Mouse (Mus musculus) heart, adult 8-10 months (tissue): ENCODE measurements around the gene Gng3. TPM values are rescaled to one million over a fixed set of nuclear protein-coding genes. Genes with fewer than 3 reads are reported as not detected.
"Not testable (repeated sequence)": the region's sequence is repeated elsewhere in the genome, so short reads cannot be mapped to it uniquely, and the experiment has no call there.

Experiments
- DNase-seq: peaks from one replicate; pipeline ENCODE4 v3.0.0; 2022; ENCODE audit warnings: low spot score
- total RNA-seq, 4 experiments: library from RNA; stranded (reverse); gene quantifications; 2 replicates each; pipeline ENCODE4 v1.2.4; 2022

The Gng3 gene
- under 1 TPM in 1 of 4 experiments, not detected in 3; 0.22 TPM for total RNA-seq

DNA sequence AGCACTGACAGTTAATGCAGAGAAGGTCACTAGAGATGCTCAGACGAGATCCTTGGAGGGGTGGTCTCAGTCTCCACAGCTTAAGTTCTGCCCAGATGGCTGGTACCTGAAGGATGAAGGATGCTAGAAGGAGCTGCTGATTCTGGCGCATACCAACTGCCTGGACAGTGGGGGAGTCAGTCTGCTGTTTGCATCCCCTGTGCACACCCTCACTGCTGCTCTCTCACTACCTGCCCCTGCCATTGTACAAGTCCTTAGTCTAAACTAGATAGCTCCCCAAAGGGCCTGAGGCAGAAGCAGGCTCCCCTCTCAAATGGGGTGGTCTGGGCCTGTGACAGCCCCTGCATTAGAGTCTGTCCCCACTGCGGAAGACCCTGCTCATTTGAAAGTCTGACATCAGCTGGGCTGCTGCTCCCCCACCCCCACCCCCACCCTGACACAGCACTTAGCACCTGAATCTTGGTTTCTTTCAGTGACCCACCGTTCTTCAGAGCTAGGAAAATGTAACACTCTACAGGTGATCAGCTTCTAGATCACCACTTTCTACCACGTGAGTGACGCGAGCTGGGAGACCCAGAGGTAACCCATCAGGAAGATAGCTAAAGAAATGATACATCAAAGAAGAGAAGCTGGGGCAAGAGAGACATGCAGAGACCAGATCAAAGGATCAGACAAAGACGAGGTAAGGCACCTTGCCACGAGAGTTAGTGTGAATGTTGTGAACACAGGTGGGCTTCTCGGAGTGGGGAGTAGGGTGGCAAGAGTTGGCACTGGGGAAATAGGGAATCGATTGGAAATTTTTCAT, at the start of gene Gng3:
Gene Gng3, minus strand, starts transcription at position 92 of the 805 bp plus-strand sequence.
- no peak for DNase-seq

DNA sequence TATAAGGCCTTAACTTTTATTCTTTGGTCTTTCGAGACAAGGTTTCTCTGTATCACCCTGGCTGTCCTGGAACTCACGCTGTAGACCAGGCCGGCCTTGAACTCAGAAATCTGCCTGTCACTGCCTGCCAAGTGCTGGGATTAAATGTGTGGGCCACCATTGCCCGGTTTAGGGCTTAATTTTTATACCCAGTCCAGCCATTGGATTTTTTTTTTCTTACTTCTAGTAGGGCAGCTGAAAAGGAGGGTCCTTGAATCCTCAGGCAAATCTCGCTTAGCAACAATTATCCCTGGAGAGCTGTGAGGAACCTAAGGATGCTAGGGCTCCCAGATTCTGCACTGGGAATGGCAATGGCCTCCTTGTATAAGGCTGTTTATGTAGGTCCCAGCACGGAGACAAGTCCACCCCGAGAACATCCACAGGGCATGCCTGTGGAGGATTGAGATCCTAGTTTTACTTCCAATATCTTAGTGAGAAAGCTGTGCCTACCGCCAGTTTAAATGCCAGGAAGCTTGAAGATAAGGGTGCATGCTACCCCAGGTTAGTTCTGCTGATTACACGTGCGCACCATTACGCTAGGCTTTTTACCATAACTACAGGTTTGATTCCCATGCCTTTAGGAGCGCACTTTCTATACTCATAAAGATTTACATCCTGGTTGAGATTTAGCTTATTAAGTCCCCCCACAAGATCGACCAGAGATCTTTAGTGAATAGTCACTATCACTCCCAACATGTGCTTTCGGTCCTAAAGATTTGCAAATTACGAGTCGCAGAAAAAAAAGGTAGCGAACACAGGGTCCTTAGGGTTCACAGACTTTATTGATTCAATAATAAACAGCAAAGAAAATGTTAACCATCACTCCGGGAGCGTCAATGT, 48.8 kb upstream of the Gng3 start:
- no peak for DNase-seq

DNA sequence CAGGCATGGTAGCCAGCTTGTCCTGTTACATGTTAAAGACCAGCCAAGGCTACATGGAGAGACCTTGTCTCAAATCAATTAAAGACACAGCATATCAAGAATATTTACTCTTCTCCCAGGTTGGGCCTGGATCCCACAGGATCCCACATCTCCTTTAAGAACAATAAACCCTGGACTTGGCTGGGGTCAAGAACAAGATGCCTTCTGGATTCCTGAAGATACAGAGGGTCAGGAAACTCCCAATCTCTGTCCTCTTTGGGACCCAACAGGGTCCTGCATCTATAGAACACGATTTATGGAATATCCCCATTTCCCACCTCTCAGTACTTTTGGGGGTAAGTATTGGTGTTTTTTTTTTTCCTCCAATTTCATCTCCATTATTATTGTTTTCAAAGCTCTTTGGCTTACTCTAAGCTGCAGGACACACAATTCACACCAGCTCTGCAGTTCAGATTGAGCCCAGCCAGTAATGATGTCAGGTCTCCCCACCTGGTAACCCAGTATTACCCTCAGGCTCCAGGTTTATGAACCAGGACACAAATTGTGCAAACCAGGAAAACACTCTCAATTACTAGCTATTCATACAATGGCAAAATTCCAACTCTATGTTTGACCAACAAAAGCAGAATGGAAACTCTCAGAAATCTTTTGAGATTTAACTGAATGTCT, 48.1 kb upstream of the Gng3 start:
- DNase-seq = no peak

DNA sequence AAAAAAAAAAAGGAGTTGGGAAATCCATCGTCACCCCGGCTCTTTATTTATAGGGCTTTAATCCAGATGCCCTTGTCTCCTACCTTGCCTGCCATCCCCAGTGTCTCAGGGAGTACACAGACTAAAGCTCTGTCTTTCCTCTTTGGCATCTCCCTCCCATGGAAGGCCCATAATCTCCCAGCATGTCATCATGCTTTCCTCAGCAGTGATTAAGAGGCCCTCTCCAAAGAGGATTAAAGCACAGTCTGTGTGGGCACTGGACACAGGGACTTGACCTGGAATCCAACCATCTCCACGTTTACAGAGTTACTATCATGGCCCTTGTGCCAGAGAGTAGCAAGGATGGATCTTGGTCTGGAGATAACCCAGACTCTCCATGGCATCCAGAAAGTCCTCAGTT, 44.6 kb upstream of the Gng3 start, which contains the start of the genes Lbhd1 and Gm49403:
Gene Lbhd1, plus strand, starts transcription at position 117 of the 400 bp plus-strand sequence.
Gene Gm49403, plus strand, starts transcription at position 315 of the 400 bp plus-strand sequence.
- DNase-seq = no peak

DNA sequence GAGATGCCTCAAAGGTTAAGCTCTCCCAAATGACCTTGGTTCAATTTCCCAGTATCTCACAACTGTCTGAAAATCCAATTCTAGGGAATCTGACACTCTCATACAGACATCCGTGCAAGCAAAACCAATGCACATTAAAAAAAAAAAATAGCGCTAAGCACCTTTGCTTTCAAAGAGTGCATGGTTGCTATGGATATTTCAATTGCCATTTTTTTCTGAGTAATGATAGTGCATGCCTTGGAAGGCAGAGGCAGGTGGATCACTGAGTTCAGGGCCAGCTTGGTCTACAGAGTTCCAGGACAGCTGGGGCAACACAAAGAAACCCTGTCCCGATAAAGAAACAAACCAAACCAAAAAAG, 42.0 kb upstream of the Gng3 start:
- DNase-seq = no peak

DNA sequence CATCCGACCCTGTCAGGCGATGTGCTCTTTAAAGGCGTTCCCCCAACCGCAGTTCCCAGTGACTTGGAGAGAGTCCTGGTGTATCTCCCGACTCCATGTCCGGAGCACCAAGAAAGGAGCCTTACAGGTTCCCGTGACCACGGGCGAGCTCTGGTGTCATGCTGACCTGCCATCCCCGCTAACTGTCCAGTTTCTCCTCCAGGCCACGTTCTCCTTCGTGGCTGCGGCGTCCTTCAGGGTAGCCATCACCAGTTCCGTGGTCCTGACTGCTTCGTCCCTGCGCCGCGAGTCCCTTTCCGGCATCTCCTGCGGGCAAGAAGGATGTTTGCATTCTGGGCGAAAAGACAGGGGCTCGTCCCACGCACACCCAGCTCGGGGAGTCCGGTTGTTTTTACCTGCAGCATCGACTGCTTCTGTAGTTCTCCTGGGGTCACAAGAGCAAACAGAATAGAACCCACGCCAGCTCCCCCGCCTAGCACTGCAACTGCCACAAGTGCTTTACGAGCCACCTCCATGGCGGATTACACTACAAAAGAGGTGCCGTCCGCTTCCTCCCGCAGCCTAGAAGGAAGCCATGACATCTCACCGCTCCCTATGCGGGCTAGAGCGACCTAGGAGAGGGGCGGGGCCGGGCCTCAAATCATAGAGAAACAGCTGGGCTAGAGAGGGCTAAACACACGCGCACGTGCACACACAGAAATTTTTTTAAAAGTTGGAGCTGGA, 41.5 kb upstream of the Gng3 start, which contains the start of gene Uqcc3:
Gene Uqcc3, minus strand, starts transcription at position 613 of the 723 bp plus-strand sequence.
- DNase-seq = peak; percentile 91

DNA sequence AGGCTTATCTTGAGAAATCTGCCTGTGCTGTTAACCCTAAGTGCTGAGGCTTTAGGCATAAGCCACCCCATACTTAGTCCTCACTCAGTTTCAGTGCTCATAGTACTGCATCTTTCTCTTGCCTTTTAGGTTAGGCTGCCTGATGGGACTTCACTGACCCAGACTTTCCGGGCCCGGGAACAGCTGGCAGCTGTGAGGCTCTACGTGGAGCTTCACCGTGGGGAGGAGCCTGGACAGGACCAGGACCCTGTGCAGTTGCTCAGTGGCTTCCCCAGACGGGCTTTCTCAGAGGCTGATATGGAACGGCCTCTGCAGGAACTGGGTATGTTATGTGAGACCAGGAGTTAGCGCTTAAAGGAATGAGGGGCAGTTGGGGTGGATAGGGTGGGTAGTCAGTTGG, 36.0 kb upstream of the Gng3 start:
- no peak for DNase-seq

DNA sequence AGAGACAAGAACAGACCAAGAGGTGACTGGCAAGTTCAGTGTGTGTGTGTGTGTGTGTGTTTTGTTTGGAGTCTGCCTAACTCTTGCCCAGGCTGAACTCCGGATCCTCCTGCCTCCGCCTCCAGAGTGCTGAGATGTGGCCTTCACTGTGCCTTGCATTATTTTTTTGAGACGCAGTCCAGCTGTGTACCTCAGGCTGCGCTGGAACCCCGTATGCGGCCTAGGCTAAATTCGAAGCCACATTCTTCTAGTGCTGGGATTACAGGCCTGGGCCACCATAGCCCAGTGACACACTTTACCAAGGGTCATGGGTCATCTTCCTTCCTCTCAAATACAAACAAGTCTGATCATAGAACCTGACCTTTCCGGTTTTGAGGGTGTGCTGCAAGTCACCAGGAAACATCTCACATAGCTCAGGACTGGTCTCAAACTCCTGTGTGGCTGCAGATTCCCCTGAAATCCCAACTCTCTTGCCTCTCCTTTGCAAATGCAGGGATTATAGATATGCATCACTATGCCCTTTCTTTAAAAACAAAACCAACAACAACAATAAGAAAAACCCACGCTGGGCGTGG, 33.4 kb upstream of the Gng3 start:
- no peak for DNase-seq

DNA sequence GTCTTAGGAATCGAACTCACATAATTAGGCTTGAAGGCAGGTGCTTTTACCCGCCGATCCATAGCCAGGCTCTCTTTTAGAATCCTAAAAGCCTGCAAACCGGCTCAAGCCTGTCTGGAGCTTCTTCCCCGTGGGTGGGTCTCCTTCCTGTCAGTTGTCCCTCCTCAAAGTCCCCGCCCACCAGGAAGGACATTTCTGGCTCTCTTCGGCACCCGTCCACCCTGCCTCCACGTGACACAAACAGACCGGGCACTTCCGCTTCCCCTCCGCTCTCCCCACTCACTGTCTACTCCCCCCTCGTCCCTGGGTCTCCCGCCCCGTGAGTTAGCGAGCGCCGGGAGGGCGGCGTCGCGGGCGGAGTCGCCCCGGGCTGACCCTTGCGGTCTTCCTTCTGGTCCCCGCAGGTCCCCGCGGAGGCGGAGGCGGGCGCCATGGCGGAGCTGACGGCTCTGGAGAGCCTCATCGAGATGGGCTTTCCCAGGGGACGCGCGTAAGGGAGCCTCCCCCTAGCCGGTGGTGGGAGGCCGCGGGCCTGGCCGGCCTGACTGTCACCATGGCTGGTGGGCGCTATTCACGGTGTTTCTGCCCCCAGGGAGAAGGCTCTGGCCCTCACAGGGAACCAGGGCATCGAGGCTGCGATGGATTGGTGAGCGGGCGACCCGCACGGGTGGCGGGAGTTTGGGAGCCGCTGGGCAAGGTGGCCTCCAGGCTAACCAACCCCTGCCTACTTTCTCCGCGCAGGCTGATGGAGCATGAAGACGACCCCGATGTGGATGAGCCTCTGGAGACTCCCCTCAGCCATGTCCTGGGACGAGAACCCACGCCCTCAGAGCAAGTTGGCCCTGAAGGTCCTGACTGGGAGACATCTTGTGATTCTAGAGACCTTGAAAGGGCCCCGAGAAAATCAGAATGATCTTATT, 32.5 kb upstream of the Gng3 start, which contains the start of gene Ubxn1:
Gene Ubxn1, plus strand, starts transcription at position 230 of the 920 bp plus-strand sequence.
- DNase-seq = peak; percentile 99

DNA sequence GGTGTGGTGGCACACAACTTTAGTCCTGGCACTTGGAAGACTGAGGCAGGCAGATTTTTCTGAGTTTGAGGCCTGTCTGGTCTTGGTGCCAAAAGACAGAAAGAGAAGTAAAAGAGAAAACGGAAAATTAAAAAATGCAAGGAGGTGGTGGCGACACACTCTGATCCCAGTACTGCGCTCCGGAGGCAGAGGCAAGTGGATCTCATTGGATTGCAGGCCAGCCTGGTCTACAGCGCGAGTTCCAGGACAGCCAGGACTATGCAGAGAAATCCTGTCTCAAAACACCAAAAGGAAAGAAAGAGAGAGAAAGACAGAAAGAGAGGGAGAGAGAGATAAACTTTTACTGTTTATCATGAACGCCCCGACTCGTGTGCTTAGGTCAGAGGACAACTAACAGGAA, 31.8 kb upstream of the Gng3 start:
- DNase-seq = no peak

DNA sequence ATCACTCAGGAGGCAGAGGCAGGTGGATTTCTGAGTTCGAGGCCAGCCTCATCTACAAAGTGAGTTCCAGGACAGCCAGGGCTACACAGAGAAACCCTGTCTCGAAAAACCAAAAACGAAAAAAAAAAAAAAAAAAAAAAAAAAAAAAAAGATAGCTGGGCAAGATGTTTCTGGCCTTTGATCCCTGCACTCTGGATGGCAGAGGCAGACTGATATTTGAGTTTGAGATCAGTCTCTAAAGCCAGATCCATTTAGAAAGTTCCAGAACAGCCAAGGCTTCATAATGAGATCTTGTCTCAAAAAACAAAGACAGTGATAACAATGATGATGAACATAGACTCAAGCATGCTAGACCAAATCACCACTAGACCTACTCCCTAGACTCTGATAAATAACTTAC, 31.4 kb upstream of the Gng3 start:
- not testable (repeated sequence) for DNase-seq

DNA sequence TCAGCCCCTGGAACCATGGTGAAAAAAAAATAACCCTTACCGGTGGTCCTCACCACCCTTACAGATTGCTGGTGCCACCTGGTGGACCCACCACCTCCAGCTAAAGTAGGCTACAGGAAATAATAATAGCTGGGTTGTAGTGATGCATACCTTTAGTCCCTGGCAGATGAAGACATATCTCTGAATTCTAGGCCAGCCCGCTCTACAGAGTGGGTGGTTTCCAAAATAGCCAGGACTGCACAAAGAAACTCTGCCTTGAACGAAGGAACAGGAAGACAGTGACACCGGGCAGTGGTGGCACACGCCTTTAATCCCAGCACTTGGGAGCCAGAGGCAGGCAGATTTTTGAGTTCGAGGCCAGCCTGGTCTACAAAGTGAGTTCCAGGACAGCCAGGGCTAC, 25.3 kb upstream of the Gng3 start:
- DNase-seq = no peak

DNA sequence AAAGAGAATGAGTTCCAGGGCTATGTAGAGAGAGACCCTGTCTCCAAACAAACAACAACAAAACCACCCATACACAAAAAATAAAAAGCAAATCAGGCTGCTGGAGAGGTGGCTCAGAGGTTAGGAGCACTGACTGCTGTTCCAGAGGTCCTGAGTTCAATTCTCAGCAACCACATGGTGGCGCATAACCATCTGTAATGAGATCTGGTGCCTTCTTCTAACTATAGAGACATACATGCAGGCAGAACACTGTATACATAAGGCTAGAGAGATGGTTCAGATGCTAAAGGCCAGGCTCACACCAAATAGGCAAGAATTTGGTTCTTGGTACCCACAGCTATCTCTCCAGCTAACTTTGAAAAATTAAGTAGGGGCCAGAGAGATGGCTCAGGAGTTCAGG, 20.0 kb upstream of the Gng3 start:
- no peak for DNase-seq

DNA sequence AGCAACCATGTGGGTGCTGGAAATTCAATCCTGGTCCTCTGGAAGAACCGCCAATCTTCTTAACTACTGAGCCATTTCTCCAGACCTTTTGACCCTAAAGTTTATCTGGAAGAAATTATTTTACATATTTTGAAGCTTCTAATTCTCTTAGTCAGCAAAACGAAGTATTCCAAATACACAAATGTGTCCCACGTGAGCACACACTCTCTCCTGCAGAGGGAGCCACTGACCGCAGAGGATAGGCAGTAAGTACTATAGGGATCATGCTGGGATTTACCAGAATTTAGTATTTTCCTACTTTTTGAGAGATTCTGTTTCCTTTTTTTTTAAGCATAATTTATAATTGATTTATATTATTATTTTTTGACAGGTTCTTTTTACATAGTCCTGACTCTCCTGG, 18.7 kb upstream of the Gng3 start:
- peak; percentile 46 for DNase-seq

DNA sequence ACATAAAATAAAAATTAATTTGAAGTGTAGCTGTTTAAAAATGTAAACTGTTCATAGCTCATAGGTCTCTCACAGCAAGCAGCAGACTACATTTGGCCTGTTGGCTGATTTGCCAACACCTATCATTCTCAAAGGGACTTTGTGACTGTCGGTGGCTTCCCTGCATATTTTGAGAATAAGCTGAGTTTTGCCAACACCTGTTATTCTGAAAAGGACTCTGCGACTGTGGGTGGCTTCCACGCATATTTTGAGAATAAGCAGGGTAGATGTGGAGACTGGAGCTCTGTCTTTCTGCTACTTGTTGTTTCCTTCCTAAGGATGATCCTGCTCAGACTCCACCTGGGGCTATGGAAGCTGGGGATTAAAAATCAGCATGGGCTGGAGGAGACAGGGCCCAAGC, 14.1 kb upstream of the Gng3 start:
- DNase-seq = no peak

DNA sequence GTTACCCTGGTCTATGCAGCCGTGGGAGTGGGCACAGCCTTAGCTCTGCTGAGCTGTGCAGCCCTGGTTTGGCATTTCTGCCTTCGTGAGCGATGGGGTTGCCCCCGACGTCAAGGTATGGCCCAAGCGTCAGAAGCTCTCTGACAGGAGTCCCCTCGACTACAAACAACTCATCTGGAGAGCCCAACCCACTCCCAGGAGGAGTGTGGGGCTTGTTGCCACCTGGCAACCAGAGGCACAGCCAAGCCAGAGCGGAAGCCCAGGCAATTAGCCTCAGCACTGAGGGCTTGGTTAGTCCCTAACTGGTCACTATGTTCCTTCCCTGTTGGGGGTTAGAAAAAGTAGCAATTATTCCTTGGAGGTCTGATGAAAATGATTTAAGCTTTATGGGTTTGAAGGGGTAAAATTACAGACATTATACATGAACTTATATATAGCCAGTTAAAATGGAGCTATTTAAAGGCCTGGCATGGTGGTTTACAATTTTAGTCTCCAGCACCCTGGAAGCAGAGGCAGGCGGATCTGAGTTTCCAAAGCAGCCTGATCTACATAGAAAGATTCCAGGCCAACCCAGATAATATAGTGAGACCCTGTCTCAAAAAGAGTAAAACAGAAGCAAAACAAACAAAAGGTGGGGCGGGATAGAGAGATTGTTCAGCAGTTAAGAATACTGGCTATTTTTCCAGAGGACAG, 13.4 kb upstream of the Gng3 start:
- no peak for DNase-seq

DNA sequence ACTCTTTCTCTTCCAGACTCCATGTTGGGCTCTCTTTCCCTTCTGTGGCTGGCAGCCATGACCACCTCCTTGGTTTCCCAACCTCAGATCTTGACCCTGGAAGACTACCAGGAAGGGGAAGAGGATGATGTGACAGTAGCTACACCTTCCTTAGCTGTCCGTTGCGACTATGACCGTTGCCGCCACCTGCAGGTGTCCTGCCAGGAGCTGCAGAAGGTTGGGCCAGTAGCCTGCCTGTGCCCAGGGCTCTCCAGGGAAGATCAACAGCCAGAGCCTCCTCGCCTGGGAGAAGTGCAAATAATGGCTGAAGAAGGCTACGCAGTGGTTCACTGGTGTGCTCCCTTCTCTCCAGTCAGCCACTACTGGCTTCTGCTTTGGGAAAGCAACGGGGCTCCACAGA, 12.6 kb upstream of the Gng3 start:
- DNase-seq = no peak

DNA sequence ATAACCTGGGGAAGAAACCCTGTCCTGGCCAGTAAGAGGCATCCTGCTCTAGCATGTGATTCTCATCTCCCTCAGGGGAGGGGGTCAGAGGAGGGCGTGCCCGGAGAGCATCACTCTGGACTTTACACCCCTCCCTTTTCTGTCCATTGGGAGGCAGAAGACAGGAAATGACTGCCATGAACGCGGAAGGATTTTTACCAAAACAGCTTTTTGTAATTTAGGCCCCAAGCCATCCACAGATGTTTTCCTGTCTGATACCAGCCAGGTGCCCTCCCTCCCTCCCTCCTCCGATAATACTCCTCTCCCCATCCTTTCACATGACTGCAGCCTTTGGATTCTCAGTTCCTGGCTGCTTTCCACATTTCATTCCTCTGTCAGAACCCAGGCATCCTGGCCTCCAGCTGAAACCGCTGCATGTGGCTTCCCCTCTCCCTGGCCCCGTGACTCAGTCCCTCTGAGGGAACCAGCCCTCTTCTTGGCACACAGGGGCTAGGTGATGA, 11.5 kb upstream of the Gng3 start, which contains the start of gene Lrrn4cl:
Gene Lrrn4cl, plus strand, starts transcription at position 367 of the 500 bp plus-strand sequence.
- peak; percentile 38 for DNase-seq

DNA sequence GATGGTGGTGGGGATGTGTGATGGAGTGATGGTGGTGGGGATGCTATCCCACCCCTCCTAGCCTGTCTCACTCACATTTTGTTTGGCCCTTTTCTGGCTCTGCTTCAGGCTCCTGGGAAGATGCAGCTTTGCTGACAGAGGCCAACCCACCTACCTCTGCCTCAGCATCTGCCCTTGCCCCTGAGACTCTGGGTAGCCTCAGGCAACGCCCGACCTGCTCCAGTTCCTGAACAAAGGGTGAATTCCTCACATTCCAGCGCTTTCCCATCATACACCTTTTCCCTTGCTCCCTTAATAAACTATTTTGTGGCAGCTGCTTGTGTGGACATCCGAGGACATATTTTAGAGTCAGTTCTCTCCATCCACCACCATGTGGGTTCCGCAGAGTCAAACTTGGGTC, 9.4 kb upstream of the Gng3 start:
- no peak for DNase-seq
